Mouse (Mus musculus) telencephalon, adult 2 months (tissue): ENCODE data around the gene Pdss1.
"Not testable (repeated sequence)": the region's sequence is repeated elsewhere in the genome, so short reads cannot be mapped to it uniquely, and the experiment has no call there.

Experiments used
- DNase-seq: peaks from one replicate; pipeline ENCODE4 v3.0.0-alpha.2; 2011; ENCODE audit warnings: low read depth, low spot score

Pdss1 gene

DNA sequence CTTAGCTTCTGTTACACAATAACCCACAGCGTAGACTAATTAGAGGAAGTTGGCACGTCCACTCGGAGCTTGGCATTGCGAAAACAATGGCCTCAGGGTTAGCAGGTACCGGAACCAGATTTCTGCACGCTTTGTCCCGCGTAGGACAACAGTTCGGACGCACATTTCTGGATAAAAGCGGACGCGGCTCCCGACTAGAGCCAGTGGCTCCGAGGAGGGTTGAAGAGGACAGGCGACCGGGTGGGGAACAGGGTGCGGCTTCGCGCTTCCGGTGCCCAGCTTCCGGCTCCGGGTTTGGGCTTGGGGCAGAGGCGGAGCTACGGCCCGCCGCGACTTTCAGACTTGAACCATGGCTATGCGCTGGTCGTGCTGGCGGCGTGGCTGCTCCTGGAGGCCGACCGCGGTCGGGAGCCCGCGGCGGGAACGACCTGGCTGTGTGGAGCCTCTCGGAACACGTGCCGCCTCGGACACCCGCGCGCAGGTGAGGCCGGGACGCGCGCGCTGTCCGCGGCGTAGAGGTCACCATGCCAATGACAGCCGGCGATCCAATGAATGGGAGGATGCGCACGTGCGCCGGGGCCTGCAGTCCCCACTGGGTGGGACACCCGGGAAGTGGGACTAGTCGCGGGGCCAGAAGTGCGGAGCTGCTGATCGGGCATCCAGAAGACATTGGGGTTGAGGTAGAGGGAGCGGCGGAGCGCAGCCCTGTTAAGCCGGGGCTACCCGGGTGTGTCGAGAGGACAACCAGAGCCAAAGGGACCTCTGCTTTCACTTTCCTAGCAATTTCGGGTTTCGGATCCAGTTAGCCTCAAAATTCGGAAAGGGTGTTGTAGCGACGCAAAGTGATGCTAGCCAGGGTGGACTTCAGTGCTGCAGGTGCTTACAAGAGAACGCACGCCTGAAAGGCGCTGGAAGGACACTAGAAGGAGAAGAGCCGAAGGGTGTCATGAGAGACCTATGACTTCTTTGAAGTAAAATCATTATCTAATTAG lies at the start of gene Pdss1:
Gene Pdss1, plus strand, starts transcription at position 241 of the 992 bp plus-strand sequence.
- DNase-seq: peak; percentile 93

DNA sequence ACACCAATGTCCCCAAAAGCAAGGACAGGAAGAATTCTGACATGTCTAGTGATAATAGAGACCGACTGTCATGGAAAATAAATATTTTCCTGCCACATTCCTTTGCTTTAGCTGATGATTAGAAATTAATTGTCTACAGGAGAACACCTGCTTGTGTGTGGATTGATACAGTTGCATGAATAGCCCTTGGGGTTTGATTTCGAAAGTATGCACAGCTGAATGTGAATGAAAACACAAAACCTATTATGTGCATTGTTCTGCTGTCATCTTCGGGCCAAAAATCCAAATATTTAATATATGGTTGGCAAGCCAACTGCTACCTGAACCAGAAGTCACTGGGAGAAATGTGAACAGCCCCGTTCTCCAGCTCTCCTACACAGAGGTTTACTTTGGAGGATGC lies 43.4 kb upstream of the Pdss1 start:
- no peak for DNase-seq

DNA sequence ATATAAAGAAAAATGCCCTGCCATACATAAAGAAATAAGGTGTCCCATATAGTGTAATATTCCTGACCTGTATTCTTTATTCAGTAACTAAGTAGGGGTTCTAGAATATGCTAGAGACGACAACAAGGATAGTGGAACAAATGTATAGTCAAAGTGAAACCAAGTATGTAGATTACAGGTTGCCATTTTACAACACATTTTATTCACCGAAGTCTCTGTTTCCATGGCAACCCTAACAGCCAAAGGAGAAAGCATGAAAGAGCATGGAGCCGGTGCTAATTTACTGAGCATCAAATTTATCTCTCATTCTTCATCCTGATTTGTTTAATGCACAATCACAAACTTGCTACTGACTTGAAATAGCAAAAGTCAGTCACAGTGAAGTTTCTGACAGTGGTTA lies 37.8 kb upstream of the Pdss1 start:
- peak; percentile 10 for DNase-seq

DNA sequence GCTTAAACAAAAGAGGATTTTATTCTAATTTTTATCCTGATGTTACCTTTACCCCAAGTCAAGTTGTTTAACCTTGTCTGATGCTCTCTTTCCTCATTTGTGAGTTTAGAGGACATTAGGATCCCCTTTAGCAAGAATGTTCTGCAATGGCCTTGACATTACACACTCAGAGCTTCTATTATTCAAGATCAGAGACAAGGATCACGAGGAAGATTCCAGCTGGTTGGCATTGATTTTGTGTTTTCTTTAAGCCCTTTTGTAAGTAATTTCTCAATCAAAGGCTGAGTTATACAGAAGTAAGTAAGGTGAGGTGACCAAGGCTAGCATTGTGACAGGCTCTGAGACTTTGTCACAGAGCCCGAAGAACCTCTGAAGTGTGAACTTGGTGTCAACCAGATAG lies 33.1 kb upstream of the Pdss1 start:
- no peak for DNase-seq

DNA sequence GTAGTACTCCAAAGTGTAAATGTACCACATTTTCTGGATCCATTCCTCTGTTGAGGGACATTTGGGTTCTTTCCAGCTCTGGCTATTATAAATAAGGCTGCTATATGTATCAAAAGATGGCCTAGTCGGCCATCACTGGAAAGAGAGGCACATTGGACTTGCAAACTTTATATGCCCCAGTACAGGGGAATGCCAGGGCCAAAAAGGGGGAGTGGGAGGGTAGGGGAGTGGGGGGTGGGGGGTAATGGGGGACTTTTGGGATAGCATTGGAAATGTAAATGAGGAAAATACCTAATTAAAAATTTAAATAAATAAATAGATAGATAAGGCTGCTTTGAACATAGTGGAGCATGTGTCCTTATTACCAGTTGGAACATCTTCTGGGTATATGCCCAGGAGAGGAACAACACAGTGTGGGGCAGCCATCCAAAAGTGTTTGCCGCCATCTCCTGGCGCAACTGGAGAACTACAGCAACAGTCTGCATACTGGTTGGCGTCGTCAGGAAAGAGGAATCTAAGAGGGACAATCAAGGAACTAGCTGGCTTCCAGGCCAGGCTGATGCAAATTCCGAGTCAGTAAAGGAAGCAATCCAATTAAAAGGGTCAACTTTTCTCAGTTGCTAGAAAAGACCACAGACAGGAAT lies 30.8 kb upstream of the Pdss1 start:
- DNase-seq: peak; percentile 44

DNA sequence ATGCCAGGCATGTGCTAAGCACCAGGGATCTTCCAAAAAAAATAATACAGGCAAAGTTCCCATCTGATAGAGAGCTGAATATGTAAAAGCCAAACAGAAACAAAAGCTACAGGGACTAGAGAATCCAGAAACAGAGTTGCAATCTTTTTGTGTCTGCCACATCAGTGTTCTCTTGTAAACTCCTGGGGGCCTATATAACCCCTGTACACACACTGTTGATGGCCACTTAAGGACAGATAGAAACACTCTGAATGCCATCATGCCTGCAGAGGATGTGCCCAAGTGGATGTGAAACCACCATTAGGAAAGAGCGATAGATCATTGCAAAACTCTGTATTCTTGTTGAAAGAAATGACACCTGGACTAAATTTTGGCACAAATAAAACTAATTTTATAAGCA lies 29.5 kb upstream of the Pdss1 start:
- no peak for DNase-seq

DNA sequence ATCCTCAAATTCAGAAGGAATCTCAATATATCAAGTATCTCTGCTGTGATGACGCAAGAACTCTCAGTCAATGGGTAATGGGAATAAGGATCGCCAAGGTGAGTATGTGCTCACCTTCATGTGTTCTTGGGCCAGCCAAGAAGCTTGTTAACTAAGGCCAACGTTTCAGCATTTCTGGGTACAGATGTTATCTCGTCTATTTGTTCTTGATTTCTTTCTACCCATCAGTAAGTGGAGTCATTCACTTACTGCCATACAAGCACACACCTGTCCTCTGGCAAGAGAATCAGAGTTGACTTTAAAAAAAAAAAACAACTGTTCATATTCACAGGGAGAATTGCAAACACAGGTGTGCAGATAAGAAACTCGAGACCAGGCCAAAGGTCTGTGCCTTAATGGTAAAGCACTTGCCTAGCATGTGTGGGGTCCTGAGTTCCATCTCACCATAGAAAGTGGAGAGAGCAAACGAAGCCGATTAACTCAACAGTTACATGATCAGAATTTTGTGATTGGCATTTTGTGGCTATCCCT lies 28.4 kb upstream of the Pdss1 start:
- DNase-seq: no peak

DNA sequence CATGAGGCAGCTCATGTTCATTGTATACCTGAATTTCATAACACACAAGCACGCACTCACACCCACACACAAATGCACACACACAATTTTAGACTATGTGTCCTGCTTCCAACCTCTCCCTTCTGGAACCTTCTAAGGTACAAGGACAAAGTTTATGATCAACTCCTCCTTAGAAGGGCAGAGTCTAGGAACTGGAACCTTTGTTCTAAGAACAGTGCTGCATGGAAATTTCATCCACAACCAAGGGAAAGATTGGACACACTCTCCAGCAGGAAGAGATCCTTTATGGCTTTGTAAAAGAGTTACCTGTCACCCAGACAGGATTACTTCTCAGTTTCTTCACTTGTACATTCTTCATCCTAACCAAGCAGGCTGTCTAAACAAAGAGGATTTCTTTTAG lies 22.2 kb upstream of the Pdss1 start:
- no peak for DNase-seq

DNA sequence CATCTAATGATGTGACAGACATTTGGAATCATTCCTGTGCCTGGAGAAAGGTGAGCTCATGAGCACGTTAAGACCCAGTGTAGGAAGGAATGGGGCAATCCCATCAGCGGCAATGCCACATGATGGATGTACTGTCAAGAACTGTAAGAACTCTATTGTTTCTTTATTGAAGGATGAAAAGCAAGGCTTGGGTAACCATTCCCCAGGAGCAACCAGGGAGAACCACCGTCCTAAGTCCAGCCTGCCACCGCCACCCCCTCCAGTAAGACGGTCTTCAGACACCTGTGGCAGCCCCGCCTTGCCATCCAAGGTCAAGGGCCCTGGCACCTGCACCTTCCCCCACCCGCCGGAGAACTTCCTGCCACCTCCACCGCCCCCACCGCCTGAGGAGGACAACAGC lies 20.7 kb upstream of the Pdss1 start:
- no peak for DNase-seq

DNA sequence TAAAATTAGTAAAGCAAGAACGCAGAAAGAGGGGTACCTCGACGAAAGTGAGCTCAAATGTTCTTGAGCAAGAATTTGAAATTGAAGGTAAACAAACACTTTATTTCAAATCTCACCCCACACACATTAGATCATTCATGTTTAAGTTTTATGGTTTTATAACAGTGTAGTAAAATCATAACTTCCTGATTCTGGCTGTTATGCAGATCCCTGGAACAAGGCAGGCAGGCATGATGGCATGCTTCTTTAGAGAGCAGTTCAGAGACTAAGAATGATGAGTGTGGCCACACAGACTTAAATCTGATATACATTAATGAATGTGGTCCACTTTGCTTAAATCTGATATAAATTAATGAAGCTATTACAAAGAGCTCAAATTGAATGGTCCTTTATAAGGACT lies 18.7 kb upstream of the Pdss1 start:
- no peak for DNase-seq

DNA sequence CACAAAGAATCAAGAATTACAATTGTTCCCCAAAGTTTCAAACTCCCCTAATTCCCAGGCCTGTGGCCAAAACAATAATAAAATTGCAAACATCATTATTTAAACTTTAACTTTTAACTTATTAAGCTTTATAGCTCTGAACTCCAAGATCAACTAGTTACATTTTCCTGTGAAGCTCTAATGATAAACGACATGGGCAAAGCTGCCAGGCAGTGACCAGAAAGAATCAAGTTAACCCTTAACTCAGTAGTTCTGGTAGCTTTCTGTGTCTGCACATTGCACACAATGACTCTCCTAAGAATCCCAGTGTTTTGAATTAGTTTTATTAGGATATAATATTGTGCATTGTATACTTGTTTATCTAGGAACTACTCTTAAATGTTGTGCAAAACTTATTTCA lies 16.5 kb upstream of the Pdss1 start:
- DNase-seq: no peak

DNA sequence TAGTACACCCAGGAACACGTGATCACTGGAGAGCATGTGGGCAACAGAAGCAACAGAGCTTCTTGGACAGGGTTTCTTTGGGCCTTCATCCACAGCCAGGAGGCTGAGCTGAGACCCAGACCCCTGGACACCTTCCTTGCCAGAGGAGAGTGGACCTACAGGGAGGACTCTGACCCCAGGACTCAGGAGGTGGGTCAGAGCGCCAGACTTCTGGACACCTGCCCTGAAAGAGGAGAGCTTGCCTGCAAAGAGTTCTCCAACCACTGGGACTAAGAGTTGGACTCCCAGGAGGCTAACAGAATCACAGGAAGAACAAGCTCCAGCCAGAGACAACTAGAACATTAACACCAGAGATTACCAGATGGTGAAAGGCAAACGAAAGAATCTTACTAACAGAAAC lies 14.6 kb upstream of the Pdss1 start:
- not testable (repeated sequence) for DNase-seq

DNA sequence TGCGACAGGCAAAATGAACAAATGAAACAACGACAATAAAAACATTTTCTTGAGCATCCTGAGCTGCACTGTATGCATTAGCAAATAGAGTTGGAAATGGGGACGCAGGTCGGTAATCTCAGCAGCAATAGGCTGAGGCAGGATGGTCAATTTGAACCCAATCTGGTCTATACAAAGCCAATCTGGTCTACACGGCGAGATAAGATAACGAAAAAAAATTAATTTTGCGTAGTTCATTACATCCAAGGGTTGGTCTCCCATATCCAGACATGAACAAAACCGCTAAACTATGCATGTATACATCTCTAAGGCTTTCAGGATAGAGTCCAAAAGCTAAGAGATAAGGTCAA lies 415 bp upstream of the Pdss1 start:
- DNase-seq: no peak

DNA sequence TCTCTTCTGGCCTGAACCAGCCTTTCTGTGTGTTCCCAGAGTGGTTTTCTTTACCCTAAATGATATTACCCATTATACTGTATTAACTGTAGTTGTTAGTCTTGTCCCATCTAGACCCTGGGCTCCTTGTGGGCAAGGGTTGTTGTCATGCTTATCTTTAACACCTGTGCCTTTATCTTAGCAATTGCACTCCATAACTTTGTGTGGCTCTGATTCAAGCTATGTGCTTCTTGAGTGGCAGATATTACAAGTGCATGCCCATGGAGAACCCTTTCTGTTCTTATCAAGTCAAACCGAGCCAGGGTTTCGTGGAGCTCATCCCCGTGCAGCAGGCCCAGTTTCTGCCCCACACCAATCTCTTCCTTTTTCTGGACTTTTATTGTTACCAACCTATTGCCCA lies 8.6 kb downstream of the Pdss1 start:
- no peak for DNase-seq

DNA sequence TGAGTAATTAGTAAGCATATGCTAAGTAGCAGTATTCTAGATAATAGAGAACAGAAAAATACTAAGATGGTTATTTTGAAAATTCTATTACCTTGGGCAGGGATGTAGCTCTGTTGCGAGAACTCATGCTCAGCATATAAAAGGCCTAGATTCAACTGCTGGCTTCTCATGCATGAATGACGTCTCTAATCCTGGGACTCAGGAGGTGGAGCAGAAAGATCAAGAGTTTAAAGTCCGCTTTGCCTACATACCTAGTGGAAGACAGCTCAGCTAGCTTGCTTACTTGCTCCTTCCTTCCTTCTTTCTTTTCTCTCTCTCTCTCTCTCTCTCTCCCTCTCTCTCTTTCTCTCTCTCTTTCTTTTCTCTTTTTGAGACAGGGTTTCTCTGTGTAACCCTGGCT lies 19.1 kb downstream of the Pdss1 start:
- no peak for DNase-seq

DNA sequence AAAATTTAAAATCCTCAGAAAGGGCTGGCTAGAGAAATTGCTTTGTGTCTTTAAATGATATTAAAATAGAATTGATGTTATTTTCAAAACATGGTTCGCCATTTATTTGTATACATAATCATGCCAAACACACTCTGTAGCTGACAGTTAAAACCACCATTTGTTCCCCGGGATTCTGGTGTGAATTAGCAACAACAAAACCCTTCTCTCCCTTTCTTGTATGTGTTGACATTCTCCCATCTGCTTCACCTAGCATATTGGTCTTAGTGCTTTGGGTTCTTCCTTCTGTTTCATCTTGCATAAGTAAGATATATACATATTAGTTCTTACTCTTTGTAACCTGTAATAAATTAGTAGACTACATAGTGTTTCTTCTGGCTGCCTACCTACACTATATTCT lies 23.3 kb downstream of the Pdss1 start:
- no peak for DNase-seq

DNA sequence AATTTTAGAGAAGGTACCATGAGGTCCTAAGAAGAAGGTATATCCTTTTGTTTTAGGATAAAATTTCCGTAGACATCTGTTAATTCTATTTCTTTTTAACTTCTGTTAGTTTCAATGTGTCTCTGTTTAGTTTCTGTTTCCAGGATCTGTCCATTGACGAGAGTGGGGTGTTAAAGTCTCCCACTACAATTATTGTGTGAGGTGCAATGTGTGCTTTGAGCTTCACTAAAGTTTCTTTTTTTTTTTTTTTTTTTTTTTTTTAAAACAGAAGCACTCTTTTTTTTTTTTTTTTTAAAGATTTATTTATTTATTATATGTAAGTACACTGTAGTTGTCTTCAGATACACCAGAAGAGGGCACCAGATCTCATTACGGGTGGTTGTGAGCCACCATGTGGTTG lies 30.6 kb downstream of the Pdss1 start:
- DNase-seq: not testable (repeated sequence)

DNA sequence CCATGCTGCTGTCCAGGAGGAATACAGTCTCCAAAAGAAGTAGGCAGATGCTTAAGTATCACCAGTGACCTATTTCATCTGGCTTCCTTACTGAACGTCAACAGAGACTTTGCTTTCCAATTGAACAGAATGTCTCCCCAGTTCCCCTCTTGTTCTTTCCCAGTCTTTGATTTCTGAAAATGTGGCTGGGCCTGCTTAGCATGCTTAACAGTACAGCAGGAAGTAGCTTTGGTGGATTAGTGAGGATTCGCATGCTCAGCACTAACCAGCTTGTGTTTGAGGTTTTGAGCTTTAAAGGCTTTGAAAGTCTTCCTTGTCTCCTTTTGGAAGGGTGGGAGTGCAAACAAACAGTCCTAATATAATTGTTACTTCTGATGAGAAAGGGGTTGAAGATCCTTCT lies 32.9 kb downstream of the Pdss1 start:
- no peak for DNase-seq

DNA sequence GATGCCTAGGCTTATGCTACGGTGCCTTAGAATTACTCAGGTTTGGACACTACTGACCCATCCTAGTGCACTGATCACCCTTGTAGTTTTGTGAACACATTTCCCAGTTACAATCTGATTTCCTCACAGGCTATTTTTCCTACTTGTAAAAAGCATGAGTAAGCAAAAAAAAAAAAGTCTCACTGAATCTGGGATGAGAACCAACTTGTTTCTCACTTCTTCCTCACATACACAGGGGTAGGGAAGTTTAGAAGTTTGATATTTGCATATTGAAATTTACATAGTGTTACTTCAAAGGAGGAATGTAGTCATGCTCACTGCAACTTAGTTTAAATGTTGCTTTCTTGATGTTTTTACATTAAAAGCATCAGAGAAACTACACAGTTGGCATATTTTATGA lies 38.2 kb downstream of the Pdss1 start:
- peak; percentile 51 for DNase-seq

DNA sequence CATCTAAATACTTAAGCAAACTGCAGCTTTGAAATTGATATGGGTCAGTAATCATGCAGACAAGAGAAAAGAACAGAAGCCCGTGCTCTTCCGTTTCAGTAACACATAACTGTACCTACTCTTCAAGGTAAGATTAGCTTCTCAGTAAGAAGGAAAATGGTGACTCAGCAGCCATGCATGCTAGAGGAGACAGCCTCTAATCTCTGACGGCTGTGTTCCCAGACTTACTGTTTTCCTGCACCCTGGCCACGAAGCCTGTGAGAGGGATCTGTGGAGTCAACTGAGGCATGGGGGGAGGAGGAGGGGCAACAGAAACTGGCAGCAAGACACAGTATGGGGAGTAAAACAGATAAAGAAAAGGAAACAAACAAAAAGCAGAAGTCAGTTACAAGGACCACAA lies 54.6 kb downstream of the Pdss1 start:
- DNase-seq: no peak

DNA sequence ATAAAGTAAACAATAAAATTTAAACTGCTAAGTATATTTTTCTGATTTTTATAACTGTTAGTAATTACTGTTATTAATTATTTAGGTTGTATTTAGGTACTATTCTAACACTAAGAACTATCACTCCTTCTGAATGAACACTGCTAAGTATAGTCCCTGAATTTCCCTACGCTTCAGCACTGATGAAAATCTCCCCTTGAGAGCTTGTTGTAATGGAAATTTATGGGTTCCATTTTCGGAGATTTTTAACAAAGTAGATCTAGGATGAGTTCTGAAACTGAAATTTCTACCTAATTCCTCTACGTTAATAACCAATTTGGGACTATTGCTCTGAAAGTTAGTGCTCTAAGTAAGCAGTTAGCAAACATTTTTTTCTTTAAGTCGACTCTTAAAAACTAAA lies 59.0 kb downstream of the Pdss1 start:
- no peak for DNase-seq

DNA sequence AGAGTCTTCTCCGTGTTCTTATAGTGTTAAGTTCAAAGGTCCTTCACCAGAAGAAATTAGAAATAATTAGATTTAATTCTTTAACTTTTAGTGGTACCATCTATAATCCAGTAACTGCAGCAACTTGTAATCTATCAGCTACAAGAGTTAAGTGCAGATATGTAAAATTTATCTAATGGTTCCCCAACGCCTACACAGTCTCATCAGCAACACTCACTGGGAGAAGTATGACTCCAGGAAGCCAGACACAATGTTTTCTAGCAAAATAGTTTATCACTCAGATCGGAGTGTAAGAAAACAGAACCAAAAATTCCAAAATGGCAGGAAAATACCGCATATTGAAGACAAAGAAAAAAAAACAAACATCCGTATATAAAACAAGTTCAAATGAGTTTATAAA lies 60.6 kb downstream of the Pdss1 start:
- no peak for DNase-seq

DNA sequence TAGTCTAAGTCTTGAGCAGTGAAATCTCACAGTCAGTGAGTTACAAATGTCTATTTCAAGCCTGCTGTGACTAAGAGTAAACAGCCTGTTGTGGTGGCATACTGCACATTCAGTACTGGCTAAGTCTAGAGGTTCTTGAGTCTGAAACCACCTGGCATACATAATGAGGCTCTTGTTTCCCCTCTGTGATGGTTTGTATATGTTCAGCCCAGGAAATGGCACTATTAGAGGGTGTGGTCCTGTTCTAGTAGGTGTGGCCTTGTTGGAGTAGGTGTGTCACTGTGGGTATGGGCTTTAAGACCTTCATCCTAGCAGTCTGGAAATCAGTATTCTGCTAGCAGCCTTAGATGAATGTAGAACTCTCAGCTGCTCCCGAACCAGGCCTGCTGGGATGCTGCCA lies 62.1 kb downstream of the Pdss1 start:
- no peak for DNase-seq
